Mouse (Mus musculus) bone marrow, adult 2 months (tissue): ENCODE data around the gene Qsox1. TPM values are rescaled to one million over a fixed set of nuclear protein-coding genes. Genes with fewer than 3 reads are reported as not detected.

Experiments
- H3K27ac ChIP-seq: fragments of 200-500 bp; 2 replicates; pipeline ENCODE4 v1.5.1; 2012; ENCODE audit warnings: low read depth, mild to moderate bottlenecking, control low read depth, inconsistent platforms, low read length; ENCODE audit not compliant: control insufficient read depth, poor library complexity, insufficient read depth
- H3K4me1 ChIP-seq: fragments of 200-500 bp; 2 replicates; pipeline ENCODE4 v1.6.1; 2011; ENCODE audit warnings: low read length; ENCODE audit not compliant: control insufficient read depth, insufficient read depth
- H3K4me3 ChIP-seq: fragments of 200-500 bp; replicated peaks from 2 replicates; pipeline ENCODE3; 2011; ENCODE audit warnings: mild to moderate bottlenecking, low read depth, low read length, control low read depth; ENCODE audit not compliant: control insufficient read depth
- CTCF ChIP-seq: fragments of 200-500 bp; IDR thresholded peaks from 2 replicates; pipeline ENCODE4 v1.5.1; 2011; ENCODE audit warnings: low read length, control low read depth; ENCODE audit not compliant: control insufficient read depth, insufficient read depth
- POLR2A ChIP-seq: fragments of 200-500 bp; IDR thresholded peaks from 2 replicates; pipeline ENCODE4 v1.6.1; 2011; ENCODE audit warnings: low read depth, mild to moderate bottlenecking, control low read depth, low read length, borderline replicate concordance; ENCODE audit not compliant: control insufficient read depth
- WGBS: fragments of 180-500 bp; shearing (Covaris S2); methylation state at CpG from one replicate; pipeline ENCODE4 v1.1.7; 2018; 5-methylcytosine and 5-hydroxymethylcytosine counted together
- polyA plus RNA-seq: library from polyadenylated mRNA; stranded (reverse); fragments of >200 nt; gene quantifications from 2 replicates; pipeline ENCODE4 v1.2.4, GENCODE M21; 2011; ENCODE audit warnings: low replicate concordance; ENCODE audit not compliant: missing spikeins, insufficient read depth, insufficient read length

Qsox1 gene
- polyA plus RNA-seq, 1 experiment, result 28.2 TPM

DNA sequence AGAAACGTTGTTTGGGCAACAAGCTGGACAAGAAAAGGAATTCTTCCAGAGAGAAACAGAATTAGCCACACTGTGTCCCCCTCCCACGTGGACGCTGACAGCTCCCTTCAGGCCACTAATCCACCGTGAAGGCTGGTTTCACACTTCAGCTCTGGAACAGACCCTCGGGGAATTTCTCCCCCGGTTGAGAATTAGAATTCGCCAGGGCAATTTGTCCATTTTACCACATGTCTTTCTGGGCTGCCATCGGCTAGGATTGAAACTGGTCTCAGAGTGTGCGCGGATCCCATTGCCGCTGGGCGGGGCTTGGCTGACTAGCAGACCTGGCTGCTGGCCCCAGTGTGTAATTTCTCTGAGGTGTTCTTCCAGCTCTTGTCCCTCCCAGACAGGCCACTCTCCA, 53.5 kb downstream of the Qsox1 start:
- 80% methylated on average over 12 of the region's 12 CpGs for WGBS
- H3K4me3 ChIP-seq, result no peak overlapping the region
- no peak overlapping the region for H3K27ac ChIP-seq
- no peaks in the 10 kb centered on the region; the same call in 1 of the 2 replicates for H3K4me1 ChIP-seq
- no peak for TF ChIP-seq POLR2A
- no peak for TF ChIP-seq CTCF

- Histone ChIP-seq H3K4me3 (no peak overlapping the region), H3K4me1 (no peaks in the 10 kb centered on the region; the same call in 1 of the 2 replicates), H3K27ac (no peak overlapping the region)
- no peak for TF ChIP-seq POLR2A
- WGBS, result 84% methylated on average over 4 of the region's 4 CpGs
Observed at GRCm38 (mm10) chr1:155758711-155759110, 54.0 kb downstream of the Qsox1 start.

DNA sequence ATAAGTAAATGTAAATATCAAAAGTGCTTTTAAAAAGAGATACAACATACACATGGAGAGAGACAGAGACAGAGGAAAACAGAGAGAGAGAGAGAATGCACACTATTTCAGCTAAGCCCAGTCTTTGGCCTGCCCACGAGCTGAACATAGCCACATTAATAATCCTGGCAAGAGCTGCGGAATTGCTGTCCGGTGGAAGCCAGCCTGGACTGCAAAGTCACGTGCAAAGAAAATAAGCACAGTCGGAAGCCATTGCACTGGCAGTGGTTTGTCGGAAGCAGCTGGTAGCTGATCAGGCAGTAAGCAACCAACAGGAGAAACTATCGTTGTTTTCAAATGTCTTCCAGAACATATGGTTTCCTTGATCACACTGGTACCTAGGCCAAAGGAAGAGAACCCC, 55.1 kb downstream of the Qsox1 start:
- TF ChIP-seq CTCF, result no peak
- TF ChIP-seq POLR2A, result no peak
- WGBS, result 84% methylated on average over 7 of the region's 7 CpGs
- Histone ChIP-seq H3K27ac (no peak overlapping the region), H3K4me1 (no peaks in the 10 kb centered on the region), H3K4me3 (no peak overlapping the region)

GRCm38 (mm10) chr1:155753411-155753810, 59.3 kb downstream of the Qsox1 start:
- TF ChIP-seq POLR2A (no peak), CTCF (no peak)

GRCm38 (mm10) chr1:155751484-155752255, 61.0 kb downstream of the Qsox1 start, which contains the start of gene Lhx4:
Lhx4 (minus strand) TSS chr1:155751684.
- H3K4me3 ChIP-seq, result no peak within 1 kb of the TSS
- no peak within 1 kb of the TSS for H3K27ac ChIP-seq
- TF ChIP-seq CTCF (no peak), POLR2A (no peak)
- 57% methylated on average over 6 of the region's 6 CpGs for WGBS
- no peaks in the 10 kb centered on the region for H3K4me1 ChIP-seq

More at GRCm38 (mm10) chr1:155753411-155753810, 59.3 kb downstream of the Qsox1 start:
- H3K27ac ChIP-seq, result no peak overlapping the region
- WGBS, result 75% methylated on average over 9 of the region's 9 CpGs
- no peak overlapping the region for H3K4me3 ChIP-seq
- H3K4me1 ChIP-seq, result no peaks in the 10 kb centered on the region

DNA sequence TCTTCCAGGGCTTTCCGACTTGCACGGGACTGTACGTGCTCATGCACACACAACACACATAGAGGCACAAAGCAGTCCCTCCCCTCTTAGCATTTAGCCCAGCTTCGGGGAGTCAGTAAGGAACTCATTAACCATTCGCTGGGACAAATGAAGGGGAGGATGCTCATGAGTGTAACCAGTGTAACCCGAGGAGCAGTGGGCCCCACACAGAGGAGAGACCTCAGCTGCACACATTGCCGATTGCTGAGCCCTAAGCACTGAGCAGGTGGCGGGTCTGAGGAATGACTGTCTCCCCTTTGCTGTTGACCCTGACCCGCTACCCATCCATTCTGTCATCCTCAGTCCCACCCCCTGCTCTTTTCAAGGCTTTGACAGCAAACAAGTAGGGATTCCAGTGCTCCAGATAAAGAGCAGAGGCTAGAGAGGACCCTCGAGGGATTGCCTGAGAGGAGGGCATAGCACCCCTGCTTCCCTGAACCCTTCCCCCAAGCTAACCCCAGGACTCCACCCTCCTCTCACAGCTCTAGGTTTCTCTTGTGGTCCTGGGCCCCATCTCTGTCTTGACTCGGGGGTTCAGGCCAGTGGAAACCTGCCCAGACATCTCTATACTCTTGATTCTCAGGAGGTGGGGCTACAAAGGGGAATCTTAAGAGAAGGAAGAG, 62.0 kb downstream of the Qsox1 start:
- 30% methylated on average over 11 of the region's 11 CpGs for WGBS
- H3K4me3 ChIP-seq, result no peak overlapping the region
- no peaks in the 10 kb centered on the region for H3K4me1 ChIP-seq
- no peak overlapping the region for H3K27ac ChIP-seq
- TF ChIP-seq POLR2A (no peak), CTCF (no peak)

DNA sequence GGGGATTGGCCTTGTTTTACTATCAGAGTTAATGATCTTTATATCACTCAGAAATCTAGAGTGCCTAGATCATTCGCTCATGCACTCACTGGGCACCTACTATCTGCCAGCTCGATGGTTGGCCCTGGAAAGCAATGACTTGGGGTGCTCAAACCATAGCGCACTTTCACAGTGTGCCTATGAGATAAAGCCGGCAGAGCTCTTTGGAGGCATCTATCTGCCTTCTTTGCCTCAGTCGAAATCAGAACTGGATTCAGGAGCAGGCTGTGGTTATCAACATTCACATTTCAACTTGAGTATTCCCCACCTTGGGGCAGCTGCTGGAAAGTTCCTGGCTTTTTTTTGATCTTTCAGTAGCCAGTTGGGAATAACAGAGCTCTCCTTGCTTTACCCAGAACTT, 64.8 kb downstream of the Qsox1 start:
- WGBS, result 68% methylated on average over 5 of the region's 5 CpGs
- H3K4me3 ChIP-seq, result no peak overlapping the region
- no peak overlapping the region for H3K27ac ChIP-seq
- no peaks in the 10 kb centered on the region for H3K4me1 ChIP-seq
- TF ChIP-seq CTCF, result no peak
- no peak for TF ChIP-seq POLR2A

GRCm38 (mm10) chr1:155747011-155747410, 65.7 kb downstream of the Qsox1 start:
- no peak overlapping the region for H3K4me3 ChIP-seq
- WGBS, result 12% methylated on average over 8 of the region's 8 CpGs
- no peak for TF ChIP-seq CTCF
- TF ChIP-seq POLR2A, result no peak
- H3K27ac ChIP-seq, result no peak overlapping the region
- no peaks in the 10 kb centered on the region for H3K4me1 ChIP-seq
